ENCODE assay signal across 24 mouse cellular contexts in genomic region chr6:39483656-39484055, GRCm38 (mm10).
DNase-seq lines count a peak whose midpoint lies in the region; ATAC-seq and TF ChIP-seq lines count a peak whose summit lies in the region.
"Had no signal": no experiment of that assay in that cellular context is flagged by ENCODE, and none has a peak within 500 bp of the region (broad histone marks: within the 10 kb centered on the region; RNA-seq: fewer than 3 reads in every experiment).

No protein-coding gene starts in this region.

- no peak overlapping the region for H3K4me2 ChIP-seq in forebrain, postnatal 0 days (ENCODE audit: low read depth)
- H3K4me2 ChIP-seq in forebrain, embryonic 14.5 days (ENCODE audit: low read length), result no peak overlapping the region
- H3K4me2 ChIP-seq in midbrain, postnatal 0 days (ENCODE audit: low read depth, low read length, poor library complexity, severe bottlenecking), result no peak overlapping the region
- no peak overlapping the region for H3K4me2 ChIP-seq in midbrain, embryonic 11.5 days
- no peak overlapping the region for H3K4me2 ChIP-seq in stomach, postnatal 0 days (replicated peaks; ENCODE audit: low read depth)
- H3K4me2 ChIP-seq: kidney, embryonic 15.5 days; limb, embryonic 13.5 days had no signal

- H3K27ac ChIP-seq in forebrain, postnatal 0 days (ENCODE audit: low read depth, low read length), result no peak overlapping the region
- H3K27ac ChIP-seq in forebrain, embryonic 14.5 days (ENCODE audit: low read depth, low read length), result no peak overlapping the region
- H3K27ac ChIP-seq in left cerebral cortex, adult 2 months, result no peak overlapping the region
- no peak overlapping the region for H3K27ac ChIP-seq in midbrain, postnatal 0 days (ENCODE audit: low read depth, low read length)
- H3K27ac ChIP-seq in midbrain, embryonic 11.5 days (ENCODE audit: low read depth, low read length), result no peak overlapping the region
- H3K27ac ChIP-seq in stomach, postnatal 0 days (replicated peaks), result no peak overlapping the region
- H3K27ac ChIP-seq: forebrain, embryonic 10.5 days; kidney, embryonic 15.5 days; limb, embryonic 13.5 days had no signal

- no peaks in the 10 kb centered on the region for H3K9me3 ChIP-seq in forebrain, postnatal 0 days (ENCODE audit: low read length)
- no peaks in the 10 kb centered on the region for H3K9me3 ChIP-seq in forebrain, embryonic 14.5 days (replicated peaks; ENCODE audit: control insufficient read depth, low read length)
- no peaks in the 10 kb centered on the region for H3K9me3 ChIP-seq in midbrain, postnatal 0 days (ENCODE audit: low read length)
- no peaks in the 10 kb centered on the region for H3K9me3 ChIP-seq in midbrain, embryonic 11.5 days (ENCODE audit: control insufficient read depth, low read length)
- H3K9me3 ChIP-seq in stomach, postnatal 0 days (ENCODE audit: control insufficient read depth, low read length), result no peaks in the 10 kb centered on the region
- H3K9me3 ChIP-seq: G1E; kidney, embryonic 15.5 days; limb, embryonic 13.5 days had no signal

- no peak for DNase-seq in forebrain, postnatal 0 days
- DNase-seq in forebrain, embryonic 14.5 days (ENCODE audit: low spot score), result no peak
- no peak for DNase-seq in left cerebral cortex, adult 2 months (ENCODE audit: extremely low spot score in 1 of 2, low spot score in 2 of 2)
- no peak for DNase-seq in left cerebral cortex, postnatal 36 days (ENCODE audit: low spot score in 2 of 2)
- no peak for DNase-seq in midbrain, postnatal 0 days (ENCODE audit: low spot score)
- DNase-seq in midbrain, embryonic 11.5 days (ENCODE audit: low spot score, missing footprints), result no peak
- no peak for DNase-seq in stomach, postnatal 0 days (ENCODE audit: low spot score)
- DNase-seq in layer of hippocampus, adult 9-11 months, result no peak
- DNase-seq: adrenal gland, postnatal 25 days; cerebellum, adult 9-11 months; lung, adult 18-20 months; lung, postnatal 36 days; right cerebral cortex, adult 18-20 months; right cerebral cortex, postnatal 4 days; thymus, adult 2 months; thymus, postnatal 4 days had no signal

- intact Hi-C loops in left cerebral cortex, adult 2 months (cut with DNase I), result no loop called here
- intact Hi-C loops in left cerebral cortex, postnatal 36 days (cut with DNase I), result no loop called here

- no peaks in the 10 kb centered on the region; the same call in 1 of the 2 replicates for H3K4me1 ChIP-seq in forebrain, postnatal 0 days (ENCODE audit: insufficient read depth)
- H3K4me1 ChIP-seq in forebrain, embryonic 14.5 days (ENCODE audit: control insufficient read depth, insufficient read depth, low read length), result no peaks in the 10 kb centered on the region
- H3K4me1 ChIP-seq in midbrain, postnatal 0 days (ENCODE audit: insufficient read depth, low read length), result no peaks in the 10 kb centered on the region
- H3K4me1 ChIP-seq in midbrain, embryonic 11.5 days (ENCODE audit: control insufficient read depth, insufficient read depth, low read length), result no peaks in the 10 kb centered on the region
- no peaks in the 10 kb centered on the region for H3K4me1 ChIP-seq in stomach, postnatal 0 days (replicated peaks; ENCODE audit: control insufficient read depth, insufficient read depth)
- H3K4me1 ChIP-seq: forebrain, embryonic 10.5 days; kidney, embryonic 15.5 days had no signal

- no peak overlapping the region for H3K4me3 ChIP-seq in forebrain, postnatal 0 days (ENCODE audit: low read depth, low read length)
- no peak overlapping the region for H3K4me3 ChIP-seq in forebrain, embryonic 14.5 days (ENCODE audit: low read depth, low read length)
- H3K4me3 ChIP-seq in left cerebral cortex, adult 2 months, result no peak overlapping the region
- no peak overlapping the region for H3K4me3 ChIP-seq in midbrain, postnatal 0 days (ENCODE audit: low read depth, low read length)
- H3K4me3 ChIP-seq in midbrain, embryonic 11.5 days (ENCODE audit: low read depth, low read length), result no peak overlapping the region
- no peak overlapping the region for H3K4me3 ChIP-seq in stomach, postnatal 0 days (ENCODE audit: low read depth, low read length)
- H3K4me3 ChIP-seq: forebrain, embryonic 10.5 days; kidney, embryonic 15.5 days; limb, embryonic 13.5 days had no signal

- H3K36me3 ChIP-seq in forebrain, postnatal 0 days (ENCODE audit: insufficient read depth), result peaks cover 49% of the 10 kb centered on the region
- H3K36me3 ChIP-seq in forebrain, embryonic 14.5 days (ENCODE audit: control insufficient read depth, insufficient read depth, low read length), result peaks cover 77% of the 10 kb centered on the region
- peaks cover 33% of the 10 kb centered on the region for H3K36me3 ChIP-seq in midbrain, postnatal 0 days (ENCODE audit: insufficient read depth, low read length)
- H3K36me3 ChIP-seq in midbrain, embryonic 11.5 days (ENCODE audit: control insufficient read depth, insufficient read depth, low read length), result peaks cover 50% of the 10 kb centered on the region
- H3K36me3 ChIP-seq in stomach, postnatal 0 days (ENCODE audit: control insufficient read depth, insufficient read depth, low read length), result peaks cover 7% of the 10 kb centered on the region; the same call in 1 of the 2 replicates
- H3K36me3 ChIP-seq: G1E had no signal

- WGBS in forebrain, postnatal 0 days, result 97% methylated on average over 4 of the region's 4 CpGs
- WGBS in forebrain, embryonic 14.5 days, result 92% methylated on average over 4 of the region's 4 CpGs
- WGBS in midbrain, postnatal 0 days, result 97% methylated on average over 4 of the region's 4 CpGs
- 90% methylated on average over 4 of the region's 4 CpGs for WGBS in midbrain, embryonic 11.5 days
- 92% methylated on average over 4 of the region's 4 CpGs for WGBS in stomach, postnatal 0 days

- no peak overlapping the region for H3K9ac ChIP-seq in forebrain, postnatal 0 days
- no peak overlapping the region for H3K9ac ChIP-seq in forebrain, embryonic 14.5 days (ENCODE audit: low read length)
- no peak overlapping the region for H3K9ac ChIP-seq in midbrain, postnatal 0 days (replicated peaks; ENCODE audit: low read length, poor library complexity, severe bottlenecking)
- no peak overlapping the region for H3K9ac ChIP-seq in midbrain, embryonic 11.5 days (ENCODE audit: low read length)
- no peak overlapping the region for H3K9ac ChIP-seq in stomach, postnatal 0 days (ENCODE audit: low read length)
- H3K9ac ChIP-seq: kidney, embryonic 15.5 days; limb, embryonic 13.5 days had no signal

- TF ChIP-seq CTCF in forebrain, postnatal 0 days (IDR thresholded peaks at IDR 0.05; ENCODE audit: low read depth), result 0 out of 2 replicates have a peak, but pooled peaks have one; percentile 21
- TF ChIP-seq CTCF in left cerebral cortex, adult 2 months (IDR thresholded peaks at IDR 0.05), result peak; percentile 12; the same call in 1 of the 2 replicates
- peak; percentile 30 for TF ChIP-seq CTCF in midbrain, postnatal 0 days (IDR thresholded peaks at IDR 0.05)
- peak; percentile 31 for TF ChIP-seq CTCF in stomach, postnatal 0 days (IDR thresholded peaks at IDR 0.05; ENCODE audit: low read depth)

- no peaks in the 10 kb centered on the region for H3K27me3 ChIP-seq in forebrain, postnatal 0 days (ENCODE audit: insufficient read depth, low read length)
- no peaks in the 10 kb centered on the region for H3K27me3 ChIP-seq in forebrain, embryonic 14.5 days (replicated peaks; ENCODE audit: control insufficient read depth, insufficient read depth, low read length)
- H3K27me3 ChIP-seq in midbrain, postnatal 0 days (ENCODE audit: insufficient read depth, low read length), result no peaks in the 10 kb centered on the region
- no peaks in the 10 kb centered on the region for H3K27me3 ChIP-seq in midbrain, embryonic 11.5 days (ENCODE audit: control insufficient read depth, insufficient read depth, low read length)
- no peaks in the 10 kb centered on the region for H3K27me3 ChIP-seq in stomach, postnatal 0 days (ENCODE audit: control insufficient read depth, insufficient read depth, low read length)
- H3K27me3 ChIP-seq: kidney, embryonic 15.5 days; limb, embryonic 13.5 days had no signal

- no peak for ATAC-seq in forebrain, postnatal 0 days
- ATAC-seq in forebrain, embryonic 14.5 days, result no peak
- ATAC-seq in midbrain, postnatal 0 days (ENCODE audit: low FRiP score), result no peak
- no peak for ATAC-seq in midbrain, embryonic 11.5 days (ENCODE audit: low FRiP score)
- no peak for ATAC-seq in stomach, postnatal 0 days (ENCODE audit: low FRiP score, low TSS enrichment)
- ATAC-seq: CD4-positive, CD25-positive, alpha-beta regulatory T cell, adult 4 months; hindbrain, embryonic 16.5 days; intestine, embryonic 16.5 days; midbrain, embryonic 16.5 days had no signal

- no peak for TF ChIP-seq EP300 in stomach, postnatal 0 days (optimal IDR thresholded peaks at IDR 0.05)
